Mouse (Mus musculus) B cell, adult (primary cell): ENCODE data around the gene Scgb2b27. TPM values are rescaled to one million over a fixed set of nuclear protein-coding genes. Genes with fewer than 3 reads are reported as not detected.

Experiments used
- total RNA-seq: library from RNA; stranded (reverse); gene quantifications from 4 replicates; pipeline ENCODE4 v1.2.4, GENCODE M21; 2023; ENCODE audit not compliant: inconsistent age

Gene Scgb2b27
- total RNA-seq: not detected in 4 replicates

GRCm38 (mm10) chr7:34013842-34014241 is at the start of gene Scgb2b27:
Scgb2b27 (minus strand) TSS chr7:34013942.

GRCm38 (mm10) chr7:34021183-34021582 is 7.4 kb upstream of the Scgb2b27 start, which contains the start of gene Scgb1b27:
Scgb1b27 (plus strand) TSS chr7:34021483.

Other genes starting within 250 kb of the Scgb2b27 start
- not detected in 4 replicates for gene Scgb2b26, start 68.9 kb downstream of the Scgb2b27 start, total RNA-seq
- not detected in 4 replicates for gene Scgb1b27, start 7.5 kb upstream of the Scgb2b27 start, total RNA-seq
- not detected in 4 replicates for gene Scgb1b30, start 81.5 kb upstream of the Scgb2b27 start, total RNA-seq
- not detected in 4 replicates for gene Wtip, start 119.3 kb upstream of the Scgb2b27 start, total RNA-seq
- 85.7 to 95.3 TPM (median 88.2 TPM) in 4 replicates for gene Uba2, start 155.7 kb upstream of the Scgb2b27 start, total RNA-seq
- 22.8 to 29.8 TPM (median 27.6 TPM) in 4 replicates for gene Pdcd2l, start 182.7 kb upstream of the Scgb2b27 start, total RNA-seq
- gene Gpi1, start 216.4 kb upstream of the Scgb2b27 start, total RNA-seq: 219 to 269 TPM (median 250 TPM) in 4 replicates
- not detected in 4 replicates for gene Gm6096, start 237.1 kb upstream of the Scgb2b27 start, total RNA-seq